Mouse (Mus musculus): ENCODE measurements around the gene Mrpl35.

- TF ChIP-seq CTCF (IDR thresholded peaks at IDR 0.05; ENCODE audit: insufficient read depth, low read depth, low read length) = no peak
- TF ChIP-seq POLR2A (IDR thresholded peaks at IDR 0.05; ENCODE audit: insufficient read depth, low read depth, low read length) = no peak
These were observed 13.0 kb upstream of the Mrpl35 start for GRCm38 (mm10) chr6:71839815-71840214.

Measured in olfactory bulb, adult 2 months (tissue).